10 mouse cellular contexts compared by ENCODE assay signal in the genomic region with DNA sequence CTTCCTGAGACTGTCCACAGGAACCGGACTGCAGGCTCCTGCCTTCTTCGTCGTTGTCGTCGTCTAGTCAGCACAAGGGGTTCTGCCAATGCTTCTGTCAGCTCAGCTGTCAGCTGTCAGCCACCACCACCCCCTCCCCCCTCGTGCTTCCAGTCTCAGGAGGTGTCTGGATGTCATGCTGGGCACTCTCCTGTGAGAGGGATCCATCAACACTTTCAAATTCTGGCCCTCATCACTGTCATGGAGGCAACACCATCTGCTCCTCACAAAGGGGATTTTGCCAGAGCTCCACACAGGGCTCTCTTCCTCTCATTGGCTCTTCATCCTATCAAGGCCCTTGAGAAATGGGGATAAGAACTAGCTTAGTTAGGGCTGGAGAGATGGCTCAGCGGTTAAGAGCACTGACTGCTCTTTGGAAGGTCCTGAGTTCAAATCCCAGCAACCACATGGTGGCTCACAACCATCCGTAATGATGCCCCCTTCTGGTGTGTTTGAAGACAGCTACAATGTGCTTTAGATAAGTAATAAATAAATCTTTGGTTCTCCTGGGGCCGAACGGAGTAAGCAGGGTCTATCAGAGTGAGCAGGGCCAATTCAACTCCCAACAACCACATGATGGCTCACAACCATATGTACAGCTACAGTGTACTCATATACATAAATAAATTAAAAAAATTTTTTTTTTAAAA. TPM values are rescaled to one million over a fixed set of nuclear protein-coding genes. Genes with fewer than 3 reads are reported as not detected.
DNase-seq lines count a peak whose midpoint lies in the region; ATAC-seq lines count a peak whose summit lies in the region.
"Had no signal": no experiment of that assay in that cellular context is flagged by ENCODE, and none has a peak within 500 bp of the region (broad histone marks: within the 10 kb centered on the region; RNA-seq: fewer than 3 reads in every experiment).

No protein-coding gene starts in this region.

- no peak overlapping the region for H3K4me3 ChIP-seq in kidney, embryonic 14.5 days (ENCODE audit: low read length)
- H3K4me3 ChIP-seq: myocyte had no signal

- no peaks in the 10 kb centered on the region for H3K9me3 ChIP-seq in kidney, embryonic 14.5 days (ENCODE audit: control insufficient read depth, low read length)

- H3K27me3 ChIP-seq in kidney, embryonic 14.5 days (ENCODE audit: control insufficient read depth, insufficient read depth, low read length): no peaks in the 10 kb centered on the region

- no peak overlapping the region for H3K27ac ChIP-seq in kidney, embryonic 14.5 days (ENCODE audit: low read depth, low read length)

- peak; percentile 56 to 59 for DNase-seq in layer of hippocampus, postnatal 10 days (ENCODE audit: low spot score in 2 of 2)
- no peak for DNase-seq in layer of hippocampus, adult 8-10 months (ENCODE audit: low spot score in 2 of 2)
- DNase-seq in cerebellum, adult 8-10 months: peak; percentile 61
- peak; percentile 73 to 78 for DNase-seq in heart, adult 9 months (ENCODE audit: low spot score in 2 of 2)
- DNase-seq in lung, postnatal 10 days: peak; percentile 68
- DNase-seq in frontal cortex, postnatal 10 days (ENCODE audit: low spot score in 2 of 2): no peak
- DNase-seq: adrenal gland, adult 2 months had no signal

- H3K4me1 ChIP-seq in kidney, embryonic 14.5 days (ENCODE audit: control insufficient read depth, insufficient read depth, low read length): 0 out of 2 replicates have a peak, but pooled peaks cover 3% of the 10 kb centered on the region

- no peak overlapping the region for H3K9ac ChIP-seq in kidney, embryonic 14.5 days (ENCODE audit: low read depth, low read length)

- H3K4me2 ChIP-seq in kidney, embryonic 14.5 days (replicated peaks; ENCODE audit: low read depth, low read length): no peak overlapping the region

- WGBS in kidney, embryonic 14.5 days: 61% methylated on average over 10 of the region's 10 CpGs

- H3K36me3 ChIP-seq in kidney, embryonic 14.5 days (ENCODE audit: control insufficient read depth, insufficient read depth, low read length): peaks cover 7% of the 10 kb centered on the region; the same call in 1 of the 2 replicates

- no peak for ATAC-seq in kidney, embryonic 14.5 days (ENCODE audit: low FRiP score, low TSS enrichment)
- ATAC-seq in frontal cortex, adult (ENCODE audit: low TSS enrichment): no peak

RNA-seq across cellular contexts. Expression of a gene that starts 13.3 kb away (rescaled TPM):
- total RNA-seq in layer of hippocampus, postnatal 10 days (2021): 10 to 100 TPM; 39.7 to 40.8 TPM
- 10 to 100 TPM; 37.6 to 47.0 (median 41.7) TPM for total RNA-seq in layer of hippocampus, adult 8-10 months (2022)
- 47.7 and 50.7 TPM in 2 replicates for polyA plus RNA-seq in kidney, embryonic 14.5 days (2014; fragmentation: Nextera tagmentation; extraction: Ambion mirVana)

Comparison
In these comparisons a context has a peak if more than half of its experiments do, and no peak if none do; other contexts are left out.
1. DNase-seq: peak in layer of hippocampus, postnatal 10 days (2 of 2), cerebellum, adult 8-10 months (single experiment), heart, adult 9 months (2 of 2) and lung, postnatal 10 days (single experiment); none in layer of hippocampus, adult 8-10 months (0 of 2) and frontal cortex, postnatal 10 days (0 of 2).